Mouse (Mus musculus): ENCODE results near the gene Rpl9-ps6. TPM values are rescaled to one million over a fixed set of nuclear protein-coding genes. Genes with fewer than 3 reads are reported as not detected.
A peak's percentile ranks its signal among the peaks of the same experiment; 100 is the strongest.
"Not testable (repeated sequence)": the region's sequence is repeated elsewhere in the genome, so short reads cannot be mapped to it uniquely, and the experiment has no call there.

The Rpl9-ps6 gene
- total and polyA plus RNA-seq, 2 experiments from 2014 or later = 35.0 to 53.9 TPM

GRCm38 (mm10) chr19:32476016-32476711 lies 9.8 kb upstream of the Rpl9-ps6 start:
- no peaks in the 10 kb centered on the region for H3K27me3 ChIP-seq (ENCODE audit: insufficient read depth, low read length)
- 90% methylated on average over 12 of the region's 12 CpGs for WGBS
- H3K4me2 ChIP-seq (ENCODE audit: low read depth, low read length) = no peak overlapping the region
- H3K36me3 ChIP-seq (ENCODE audit: insufficient read depth, low read length) = no peaks in the 10 kb centered on the region
- no peak overlapping the region for H3K9ac ChIP-seq (replicated peaks; ENCODE audit: low read length)
- DNase-seq (ENCODE audit: low spot score) = no peak
- H3K4me1 ChIP-seq (ENCODE audit: insufficient read depth, low read length) = no peaks in the 10 kb centered on the region
- H3K27ac ChIP-seq = no peak overlapping the region
- no peak for TF ChIP-seq CTCF (IDR thresholded peaks at IDR 0.05; ENCODE audit: low read depth)
- no peak for ATAC-seq
- H3K9me3 ChIP-seq (ENCODE audit: low read length) = no peaks in the 10 kb centered on the region
- no peak overlapping the region for H3K4me3 ChIP-seq (ENCODE audit: low read length)

- no peak overlapping the region for H3K27ac ChIP-seq
- no peaks in the 10 kb centered on the region for H3K36me3 ChIP-seq (ENCODE audit: insufficient read depth, low read length)
- no peak overlapping the region for H3K9ac ChIP-seq (replicated peaks; ENCODE audit: low read length)
- no peak overlapping the region for H3K4me2 ChIP-seq (ENCODE audit: low read depth, low read length)
- no peak overlapping the region for H3K4me3 ChIP-seq (ENCODE audit: low read length)
- WGBS = 90% methylated on average over 13 of the region's 13 CpGs
- no peak for DNase-seq (ENCODE audit: low spot score)
- no peaks in the 10 kb centered on the region for H3K4me1 ChIP-seq (ENCODE audit: insufficient read depth, low read length)
- no peaks in the 10 kb centered on the region for H3K27me3 ChIP-seq (ENCODE audit: insufficient read depth, low read length)
- no peak for TF ChIP-seq CTCF (IDR thresholded peaks at IDR 0.05; ENCODE audit: low read depth)
- no peaks in the 10 kb centered on the region for H3K9me3 ChIP-seq (ENCODE audit: low read length)
- no peak for ATAC-seq
These were observed 4.3 kb upstream of the Rpl9-ps6 start for GRCm38 (mm10) chr19:32470570-32471263.

- peak; percentile 87 for TF ChIP-seq CTCF (IDR thresholded peaks at IDR 0.05; ENCODE audit: low read depth)
- peak; percentile 81 for DNase-seq (ENCODE audit: low spot score)
- Histone ChIP-seq H3K4me2 (ENCODE audit: low read depth, low read length) (no peak overlapping the region), H3K27ac (no peak overlapping the region), H3K4me3 (ENCODE audit: low read length) (no peak overlapping the region), H3K4me1 (ENCODE audit: insufficient read depth, low read length) (no peaks in the 10 kb centered on the region), H3K27me3 (ENCODE audit: insufficient read depth, low read length) (no peaks in the 10 kb centered on the region), H3K9ac (replicated peaks; ENCODE audit: low read length) (no peak overlapping the region), H3K36me3 (ENCODE audit: insufficient read depth, low read length) (no peaks in the 10 kb centered on the region), H3K9me3 (ENCODE audit: low read length) (no peaks in the 10 kb centered on the region)
- ATAC-seq = peak; percentile 47; the same call in 1 of the 2 replicates
- 30% methylated on average over 6 of the region's 6 CpGs for WGBS
These were observed 3.7 kb upstream of the Rpl9-ps6 start for GRCm38 (mm10) chr19:32470059-32470497.

GRCm38 (mm10) chr19:32467325-32467724 lies 947 bp upstream of the Rpl9-ps6 start:
- no peaks in the 10 kb centered on the region for H3K27me3 ChIP-seq (ENCODE audit: insufficient read depth, low read length)
- no peak for DNase-seq (ENCODE audit: low spot score)
- H3K9me3 ChIP-seq (ENCODE audit: low read length) = no peaks in the 10 kb centered on the region
- H3K9ac ChIP-seq (replicated peaks; ENCODE audit: low read length) = no peak overlapping the region
- H3K4me2 ChIP-seq (ENCODE audit: low read depth, low read length) = no peak overlapping the region
- no peak overlapping the region for H3K4me3 ChIP-seq (ENCODE audit: low read length)
- H3K36me3 ChIP-seq (ENCODE audit: insufficient read depth, low read length) = no peaks in the 10 kb centered on the region
- no peaks in the 10 kb centered on the region for H3K4me1 ChIP-seq (ENCODE audit: insufficient read depth, low read length)
- 92% methylated on average over 5 of the region's 5 CpGs for WGBS
- no peak for TF ChIP-seq CTCF (IDR thresholded peaks at IDR 0.05; ENCODE audit: low read depth)
- H3K27ac ChIP-seq = no peak overlapping the region
- ATAC-seq = no peak

- 89% methylated on average over 4 of the region's 4 CpGs for WGBS
- no peak for ATAC-seq
These were observed 1.1 kb downstream of the Rpl9-ps6 start for GRCm38 (mm10) chr19:32465228-32465627.

GRCm38 (mm10) chr19:32463037-32463436 lies 3.3 kb downstream of the Rpl9-ps6 start:
- no peak overlapping the region for H3K4me2 ChIP-seq (ENCODE audit: low read depth, low read length)
- H3K4me1 ChIP-seq (ENCODE audit: insufficient read depth, low read length) = no peaks in the 10 kb centered on the region
- H3K36me3 ChIP-seq (ENCODE audit: insufficient read depth, low read length) = no peaks in the 10 kb centered on the region
- 96% methylated on average over 6 of the region's 6 CpGs for WGBS
- H3K9ac ChIP-seq (replicated peaks; ENCODE audit: low read length) = no peak overlapping the region
- no peak for ATAC-seq
- H3K4me3 ChIP-seq (ENCODE audit: low read length) = no peak overlapping the region
- no peak overlapping the region for H3K27ac ChIP-seq
- no peaks in the 10 kb centered on the region for H3K27me3 ChIP-seq (ENCODE audit: insufficient read depth, low read length)
- no peak for DNase-seq (ENCODE audit: low spot score)
- no peak for TF ChIP-seq CTCF (IDR thresholded peaks at IDR 0.05; ENCODE audit: low read depth)
- H3K9me3 ChIP-seq (ENCODE audit: low read length) = no peaks in the 10 kb centered on the region

More at GRCm38 (mm10) chr19:32465228-32465627, 1.1 kb downstream of the Rpl9-ps6 start:
- Histone ChIP-seq H3K9me3 (ENCODE audit: low read length) (no peaks in the 10 kb centered on the region), H3K36me3 (ENCODE audit: insufficient read depth, low read length) (no peaks in the 10 kb centered on the region), H3K9ac (replicated peaks; ENCODE audit: low read length) (no peak overlapping the region), H3K27me3 (ENCODE audit: insufficient read depth, low read length) (no peaks in the 10 kb centered on the region), H3K4me2 (ENCODE audit: low read depth, low read length) (no peak overlapping the region), H3K4me3 (ENCODE audit: low read length) (no peak overlapping the region), H3K27ac (no peak overlapping the region), H3K4me1 (ENCODE audit: insufficient read depth, low read length) (no peaks in the 10 kb centered on the region)
- TF ChIP-seq CTCF (IDR thresholded peaks at IDR 0.05; ENCODE audit: low read depth) = no peak
- no peak for DNase-seq (ENCODE audit: low spot score)

- H3K4me2 ChIP-seq (ENCODE audit: low read depth, low read length); ATAC-seq; H3K27ac ChIP-seq; DNase-seq (ENCODE audit: low spot score); H3K36me3 ChIP-seq (ENCODE audit: insufficient read depth, low read length); H3K4me3 ChIP-seq (ENCODE audit: low read length); H3K9me3 ChIP-seq (ENCODE audit: low read length); H3K9ac ChIP-seq (replicated peaks; ENCODE audit: low read length); H3K27me3 ChIP-seq (ENCODE audit: insufficient read depth, low read length); H3K4me1 ChIP-seq (ENCODE audit: insufficient read depth, low read length): not testable (repeated sequence)
- WGBS = 83% methylated on average over 8 of the region's 8 CpGs
These were observed 8.7 kb downstream of the Rpl9-ps6 start for GRCm38 (mm10) chr19:32457631-32458030.
